Mouse (Mus musculus) lung, postnatal 0 days (tissue): ENCODE data around the gene Tnik.

Experiments used
- CTCF ChIP-seq: IDR thresholded peaks from 2 replicates; pipeline ENCODE4 v1.5.1; 2016; ENCODE audit warnings: antibody characterized with exemption, mild to moderate bottlenecking
- EP300 ChIP-seq: IDR thresholded peaks from 2 replicates; pipeline ENCODE4 v1.6.1; 2016; ENCODE audit warnings: antibody characterized with exemption, mild to moderate bottlenecking, control low read depth

DNA sequence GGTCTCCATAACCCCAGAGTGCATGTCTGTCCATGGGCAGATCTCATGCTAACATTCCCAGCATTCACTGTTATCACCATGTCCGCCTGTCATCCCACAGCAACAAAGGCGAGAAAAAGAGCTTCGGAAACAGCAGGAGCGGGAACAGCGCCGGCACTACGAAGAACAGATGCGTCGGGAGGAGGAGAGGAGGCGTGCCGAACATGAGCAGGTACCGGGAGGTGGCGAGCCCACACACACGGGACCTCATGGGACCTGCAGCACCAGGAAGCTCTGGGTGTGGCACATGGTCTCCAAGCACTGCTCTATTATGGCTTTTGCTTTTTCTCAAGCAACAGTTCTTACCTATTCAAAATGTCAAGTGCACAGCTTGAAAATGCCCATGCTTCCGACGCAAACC lies 330.9 kb downstream of the Tnik start:
- TF ChIP-seq EP300 (no peak), CTCF (no peak)
